Mouse (Mus musculus) heart, adult 2 months (tissue): ENCODE measurements around the gene Napepld.

ENCODE experiments used
- CTCF ChIP-seq: fragments of 200-600 bp; IDR thresholded peaks from 2 replicates; pipeline ENCODE4 v1.8.1; 2022; ENCODE audit warnings: antibody characterized with exemption, mild to moderate bottlenecking, moderate library complexity
- EP300 ChIP-seq: fragments of 200-500 bp; IDR thresholded peaks from 2 replicates; pipeline ENCODE4 v1.6.1; 2011; ENCODE audit warnings: low read depth, low read length, control low read depth; ENCODE audit not compliant: insufficient read depth
- POLR2A ChIP-seq: fragments of 200-500 bp; IDR thresholded peaks from 2 replicates; pipeline ENCODE4 v1.6.1; 2011; ENCODE audit warnings: mild to moderate bottlenecking, low read depth, low read length, control low read depth; ENCODE audit not compliant: insufficient read depth

- TF ChIP-seq CTCF (no peak), POLR2A (no peak), EP300 (no peak)
These were observed 43.2 kb downstream of the Napepld start for GRCm38 (mm10) chr5:21658038-21658437.
